Mouse (Mus musculus) heart, embryonic 16.5 days (tissue): ENCODE data around the gene Vsir. TPM values are rescaled to one million over a fixed set of nuclear protein-coding genes. Genes with fewer than 3 reads are reported as not detected.

Source experiments
- ATAC-seq: fragments of 200-750 bp; cut with Nextera tagmentation; replicated peaks from 2 replicates; pipeline ENCODE4 v1.8.0; 2017; ENCODE audit warnings: moderate number of reproducible peaks; ENCODE audit not compliant: insufficient read depth, low FRiP score; ENCODE audit errors: extremely low read depth
- H3K27ac ChIP-seq: fragments of 300-500 bp; sonication (generic); 2 replicates; pipeline ENCODE4 v1.5.1; 2014; ENCODE audit warnings: mild to moderate bottlenecking, low read length, control low read depth, moderate library complexity
- H3K27me3 ChIP-seq: fragments of 300-500 bp; sonication (generic); 2 replicates; pipeline ENCODE4 v1.6.1; 2014; ENCODE audit warnings: low read length, mixed read lengths; ENCODE audit not compliant: control insufficient read depth, insufficient read depth
- H3K36me3 ChIP-seq: fragments of 300-500 bp; sonication (generic); 2 replicates; pipeline ENCODE4 v1.6.1; 2014; ENCODE audit not compliant: control insufficient read depth, insufficient read depth
- H3K4me1 ChIP-seq: fragments of 300-500 bp; sonication (generic); 2 replicates; pipeline ENCODE4 v1.6.1; 2014; ENCODE audit warnings: low read length, mixed read lengths; ENCODE audit not compliant: control insufficient read depth, insufficient read depth
- H3K4me2 ChIP-seq: fragments of 300-500 bp; sonication (generic); 2 replicates; pipeline ENCODE4 v1.6.1; 2014; ENCODE audit warnings: low read depth, mild to moderate bottlenecking, control low read depth, low read length
- H3K4me3 ChIP-seq: fragments of 300-500 bp; sonication (generic); 2 replicates; pipeline ENCODE4 v1.5.1; 2014; ENCODE audit warnings: mild to moderate bottlenecking, control low read depth, low read length
- H3K9ac ChIP-seq: fragments of 300-500 bp; sonication (generic); 2 replicates; pipeline ENCODE4 v1.6.1; 2014; ENCODE audit warnings: low read length, control low read depth
- H3K9me3 ChIP-seq: fragments of 300-500 bp; sonication (generic); replicated peaks from 2 replicates; pipeline ENCODE4 v1.6.1; 2016; ENCODE audit warnings: low read length; ENCODE audit not compliant: control insufficient read depth
- WGBS: fragments of 180-500 bp; shearing (Covaris S2); extraction: QIAGEN DNeasy Blood & Tissue Kit; methylation state at CpG from one replicate; pipeline ENCODE4 v1.1.7; 2014; 5-methylcytosine and 5-hydroxymethylcytosine counted together
- polyA plus RNA-seq: library from polyadenylated mRNA; unstranded; fragments of >200 nt; fragmentation: Nextera tagmentation; extraction: Ambion mirVana; gene quantifications from 2 replicates; pipeline ENCODE4 v1.2.1, GENCODE M21; 2015

Gene Vsir
- polyA plus RNA-seq, 1 experiment from 2014 or later: 3.3 TPM

DNA sequence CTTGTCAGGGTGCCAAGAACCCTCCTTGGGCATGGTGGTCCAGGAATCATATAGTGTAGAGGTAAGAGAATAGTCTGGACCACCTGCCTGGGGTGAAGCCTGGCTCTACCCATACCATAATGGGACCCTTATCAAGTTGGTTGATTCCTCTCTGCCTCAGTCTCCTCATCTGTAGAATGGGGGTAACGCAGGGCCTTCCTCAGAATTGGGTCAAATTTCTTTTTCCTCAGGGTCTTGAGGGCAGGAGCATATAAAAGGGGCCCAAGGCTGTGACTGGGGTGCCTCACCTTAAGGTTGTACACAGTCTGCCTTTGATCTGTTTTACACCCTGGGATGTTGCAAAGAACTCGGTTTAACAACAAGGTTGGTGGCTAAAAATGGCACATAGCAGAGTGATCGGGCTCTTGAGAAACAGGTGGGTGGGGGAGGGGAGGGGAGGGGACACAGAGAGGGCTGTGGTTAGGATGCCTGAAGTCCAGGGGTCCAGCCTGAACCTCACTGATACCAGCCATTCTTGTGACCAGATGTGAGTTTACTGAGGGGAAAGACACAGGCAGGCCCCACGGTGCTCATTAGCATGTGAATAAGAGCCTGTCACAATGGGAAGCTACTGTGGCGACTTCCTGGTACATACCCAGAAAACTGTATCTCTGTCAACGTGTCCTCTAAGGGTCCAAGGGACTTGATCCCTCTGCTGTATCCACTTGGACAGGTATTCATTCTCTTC, 43.7 kb downstream of the Vsir start:
- no peak for ATAC-seq
- Histone ChIP-seq H3K27me3 (no peaks in the 10 kb centered on the region), H3K4me1 (peaks cover 21% of the 10 kb centered on the region), H3K9me3 (no peaks in the 10 kb centered on the region; the same call in 1 of the 2 replicates), H3K36me3 (no peaks in the 10 kb centered on the region), H3K4me3 (no peak overlapping the region), H3K27ac (peak overlapping the region; percentile 58; the same call in 1 of the 2 replicates), H3K9ac (no peak overlapping the region), H3K4me2 (no peak overlapping the region)
- WGBS: 45% methylated on average over 6 of the region's 6 CpGs

DNA sequence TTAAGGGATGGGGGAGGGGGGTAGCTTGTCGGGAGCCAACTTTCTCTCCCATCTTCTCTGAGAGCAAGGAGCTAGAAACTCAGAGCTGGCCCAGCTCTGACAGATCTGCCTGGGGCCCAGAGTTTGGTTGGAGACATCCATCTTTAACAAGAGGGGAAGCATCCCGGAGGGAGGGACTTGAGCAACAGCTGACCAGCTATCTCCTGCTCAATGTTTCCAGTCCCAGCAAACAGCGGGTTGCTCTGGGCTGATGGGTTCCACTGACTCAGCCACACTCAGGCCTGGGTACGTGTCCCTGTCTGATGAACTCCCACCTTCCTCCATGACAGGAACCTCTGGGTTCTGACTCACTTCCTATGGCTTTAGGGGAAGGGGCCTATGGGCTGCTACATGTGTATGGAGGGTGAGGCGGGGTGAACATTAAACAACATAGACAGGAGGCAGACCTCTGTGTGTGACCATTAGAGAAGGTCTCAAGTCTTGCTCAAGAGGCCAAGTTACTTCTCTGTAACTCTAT, 44.3 kb downstream of the Vsir start:
- no peaks in the 10 kb centered on the region; the same call in 1 of the 2 replicates for H3K9me3 ChIP-seq
- no peak overlapping the region for H3K4me2 ChIP-seq
- 69% methylated on average over 5 of the region's 5 CpGs for WGBS
- ATAC-seq: no peak
- H3K4me1 ChIP-seq: peaks cover 21% of the 10 kb centered on the region
- H3K27me3 ChIP-seq: no peaks in the 10 kb centered on the region
- H3K36me3 ChIP-seq: no peaks in the 10 kb centered on the region
- no peak overlapping the region for H3K9ac ChIP-seq
- H3K27ac ChIP-seq: no peak overlapping the region
- H3K4me3 ChIP-seq: no peak overlapping the region

DNA sequence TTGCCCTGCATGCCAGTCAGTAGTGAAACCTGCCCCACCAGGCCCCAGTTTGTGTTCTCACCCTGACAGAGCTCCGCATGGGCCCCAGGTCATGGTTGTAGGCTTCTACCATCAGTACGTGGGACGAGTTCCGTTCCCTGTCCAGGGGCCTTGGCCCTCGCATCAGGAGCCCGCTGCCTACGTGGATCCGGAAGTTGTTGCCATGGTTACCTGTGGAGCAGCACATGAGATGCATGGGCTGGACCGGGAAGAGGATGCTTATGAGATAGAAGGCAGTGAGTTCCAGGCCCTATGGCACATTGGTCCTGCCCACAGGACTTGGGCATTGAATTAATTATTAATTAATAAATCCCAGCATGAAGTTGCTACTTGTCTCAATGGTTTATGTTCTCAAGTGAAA, 45.0 kb downstream of the Vsir start:
- Histone ChIP-seq H3K4me2 (no peak overlapping the region), H3K27me3 (no peaks in the 10 kb centered on the region), H3K9me3 (no peaks in the 10 kb centered on the region; the same call in 1 of the 2 replicates), H3K4me3 (no peak overlapping the region), H3K27ac (no peak overlapping the region), H3K4me1 (peaks cover 21% of the 10 kb centered on the region), H3K36me3 (no peaks in the 10 kb centered on the region), H3K9ac (no peak overlapping the region)
- 89% methylated on average over 9 of the region's 9 CpGs for WGBS
- ATAC-seq: no peak

DNA sequence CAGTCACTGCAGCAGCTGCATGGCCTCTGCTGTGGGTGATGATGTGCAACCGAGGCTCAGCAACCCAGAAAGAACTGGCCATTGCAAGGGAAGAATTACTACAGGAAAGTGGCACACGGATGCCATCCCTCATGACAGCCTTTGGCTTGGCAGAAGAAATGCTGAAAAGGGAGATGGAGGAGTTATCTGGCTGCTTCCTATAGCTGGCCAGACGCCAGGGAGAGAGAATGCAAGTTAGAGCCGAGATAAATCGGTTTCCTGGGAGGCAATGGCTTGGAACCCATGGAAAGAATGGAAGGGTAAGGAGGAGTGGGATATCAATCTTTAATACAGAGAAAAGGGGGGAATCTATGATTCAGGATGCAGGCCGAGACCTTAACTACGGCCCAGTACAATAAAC, 48.3 kb downstream of the Vsir start:
- no peaks in the 10 kb centered on the region for H3K36me3 ChIP-seq
- H3K9ac ChIP-seq: no peak overlapping the region
- H3K9me3 ChIP-seq: no peaks in the 10 kb centered on the region
- no peak overlapping the region for H3K4me3 ChIP-seq
- ATAC-seq: no peak
- H3K4me1 ChIP-seq: peaks cover 8% of the 10 kb centered on the region
- no peak overlapping the region for H3K4me2 ChIP-seq
- no peaks in the 10 kb centered on the region for H3K27me3 ChIP-seq
- no peak overlapping the region for H3K27ac ChIP-seq
- WGBS: 46% methylated on average over 7 of the region's 7 CpGs

DNA sequence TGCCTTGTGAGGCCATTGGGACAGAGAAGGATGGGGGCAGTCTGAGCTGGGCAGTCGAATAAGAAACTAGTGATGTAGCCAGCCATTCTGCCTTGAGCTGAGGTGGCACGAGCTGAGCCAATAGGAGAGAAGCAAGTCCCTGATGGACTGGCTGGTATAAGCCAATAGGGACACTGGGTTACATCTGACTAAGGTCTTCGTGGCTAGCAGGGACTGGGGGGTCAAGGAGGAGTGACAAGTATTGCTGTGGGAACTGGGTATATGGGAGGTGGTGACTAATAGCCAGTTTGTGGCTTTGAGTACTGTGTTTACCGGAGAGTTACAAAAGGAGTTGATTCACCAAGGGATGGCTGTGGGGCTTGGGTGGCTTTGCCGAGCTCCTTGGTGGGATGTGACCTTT, 49.0 kb downstream of the Vsir start:
- no peak overlapping the region for H3K4me2 ChIP-seq
- H3K9me3 ChIP-seq: no peaks in the 10 kb centered on the region
- H3K4me3 ChIP-seq: no peak overlapping the region
- no peaks in the 10 kb centered on the region for H3K36me3 ChIP-seq
- H3K4me1 ChIP-seq: peaks cover 2% of the 10 kb centered on the region; the same call in 1 of the 2 replicates
- 66% methylated on average over 5 of the region's 5 CpGs for WGBS
- no peak for ATAC-seq
- no peak overlapping the region for H3K9ac ChIP-seq
- no peak overlapping the region for H3K27ac ChIP-seq
- no peaks in the 10 kb centered on the region for H3K27me3 ChIP-seq

DNA sequence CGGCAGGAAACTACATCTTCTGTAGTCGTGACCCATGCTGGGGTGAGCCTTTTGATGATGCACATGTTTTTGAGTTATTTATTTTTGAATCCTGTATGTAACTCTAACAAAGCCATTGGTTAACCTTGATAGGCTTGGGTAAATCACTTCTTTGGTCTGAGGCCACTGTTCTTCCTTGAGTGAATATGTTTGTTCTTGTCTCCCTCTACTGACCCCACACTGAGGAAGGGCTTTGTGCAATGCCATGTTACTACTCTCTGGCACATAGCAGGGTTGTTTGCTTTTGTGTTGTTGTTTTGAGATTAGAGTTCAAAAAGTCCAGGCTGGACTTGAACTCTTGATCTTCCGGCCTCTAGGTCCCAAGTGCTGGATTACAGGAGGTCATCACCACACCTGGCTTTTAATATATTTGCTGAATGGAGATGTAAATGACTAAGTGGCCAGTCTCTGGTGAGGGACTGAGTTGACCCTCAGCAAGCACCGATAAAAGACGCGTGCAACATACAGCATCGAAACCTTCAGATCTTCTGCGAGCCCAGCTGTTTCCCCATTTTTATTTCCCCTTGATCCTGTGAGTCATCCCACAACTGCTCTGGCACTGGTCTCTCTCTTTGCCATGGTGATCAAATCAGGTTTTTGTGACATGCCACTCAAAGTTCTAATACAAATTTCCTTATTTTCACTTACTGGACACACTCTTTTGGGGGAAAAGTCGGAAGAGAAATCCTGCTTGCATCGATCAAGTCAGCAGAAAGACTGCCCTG, 51.6 kb downstream of the Vsir start:
- no peak overlapping the region for H3K27ac ChIP-seq
- whole genome bisulfite sequencing: 85% methylated on average over 10 of the region's 10 CpGs
- no peak overlapping the region for H3K9ac ChIP-seq
- no peaks in the 10 kb centered on the region for H3K36me3 ChIP-seq
- no peak overlapping the region for H3K4me3 ChIP-seq
- no peak for ATAC-seq
- no peak overlapping the region for H3K4me2 ChIP-seq
- H3K4me1 ChIP-seq: peaks cover 2% of the 10 kb centered on the region; the same call in 1 of the 2 replicates
- H3K9me3 ChIP-seq: no peaks in the 10 kb centered on the region
- no peaks in the 10 kb centered on the region; the same call in 1 of the 2 replicates for H3K27me3 ChIP-seq

DNA sequence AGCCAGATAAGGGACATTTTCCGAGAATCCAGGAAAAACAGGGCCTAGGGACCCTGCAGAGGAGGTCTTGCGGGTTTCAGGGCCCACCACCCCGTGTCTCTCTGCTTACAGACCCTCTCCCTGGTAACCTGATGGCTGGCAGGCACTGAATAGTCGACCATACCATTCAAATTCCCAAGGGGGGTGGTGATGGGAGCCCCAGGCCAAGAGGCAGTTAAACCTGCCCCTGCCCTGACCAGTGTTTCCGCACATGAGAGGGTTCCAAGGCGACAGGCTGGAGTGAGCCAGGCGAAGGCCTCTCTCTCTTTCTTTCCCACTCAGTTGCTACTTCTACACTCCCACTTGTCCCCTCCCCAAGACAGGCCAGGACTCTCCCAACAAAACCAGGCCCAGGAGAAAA, 52.8 kb downstream of the Vsir start, which contains the start of gene Gm17455:
Gene Gm17455, plus strand, starts transcription at position 278 of the 400 bp plus-strand sequence.
- Histone ChIP-seq H3K9ac (no peak within 1 kb of the TSS), H3K27me3 (no peaks in the 10 kb centered on the region; the same call in 1 of the 2 replicates), H3K4me2 (no peak within 1 kb of the TSS), H3K27ac (no peak within 1 kb of the TSS), H3K36me3 (no peaks in the 10 kb centered on the region), H3K4me1 (peaks cover 2% of the 10 kb centered on the region; the same call in 1 of the 2 replicates), H3K4me3 (no peak within 1 kb of the TSS), H3K9me3 (no peaks in the 10 kb centered on the region)
- ATAC-seq: no peak
- WGBS: 62% methylated on average over 7 of the region's 7 CpGs

DNA sequence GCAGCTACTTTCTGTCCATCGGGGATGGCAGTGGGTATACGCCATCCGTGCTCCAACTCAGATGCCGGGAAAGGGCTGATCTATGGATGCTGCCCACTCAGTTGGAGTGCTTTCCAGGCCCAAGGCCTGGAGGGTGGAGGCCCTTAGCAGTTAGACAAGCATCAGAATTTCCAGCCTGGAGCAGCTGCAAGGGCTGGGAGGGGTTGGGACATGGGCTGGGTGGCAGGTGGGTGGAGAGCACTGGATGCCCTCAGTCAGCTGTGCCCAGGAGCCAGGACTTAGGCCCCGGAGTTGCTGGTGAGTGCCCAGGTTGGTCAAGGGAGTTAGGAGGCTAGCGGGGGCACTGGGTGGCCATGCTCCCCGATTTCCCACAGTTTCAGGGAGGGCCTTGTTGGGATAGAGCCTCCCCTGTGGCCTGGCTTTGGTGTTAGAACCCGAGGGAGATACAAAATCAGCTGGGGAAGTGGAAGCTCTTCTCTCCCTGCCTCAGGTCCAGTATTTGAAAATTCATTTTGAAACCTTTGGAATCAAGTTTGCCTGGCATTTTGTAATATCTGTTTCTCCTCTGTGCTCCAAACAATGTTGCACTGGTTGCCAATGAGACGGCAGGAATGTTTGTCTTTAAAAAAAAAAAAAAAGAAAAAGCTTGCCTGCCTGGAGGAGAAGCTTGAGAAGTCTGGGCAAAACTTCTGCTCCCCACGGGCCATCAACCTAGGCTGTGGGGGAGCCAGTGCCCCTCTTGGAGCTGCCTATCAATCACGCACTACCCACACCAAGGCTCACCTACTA, 54.0 kb downstream of the Vsir start:
- Histone ChIP-seq H3K36me3 (no peaks in the 10 kb centered on the region), H3K9ac (no peak overlapping the region), H3K4me3 (no peak overlapping the region), H3K9me3 (no peaks in the 10 kb centered on the region), H3K27ac (no peak overlapping the region), H3K4me2 (no peak overlapping the region), H3K27me3 (no peaks in the 10 kb centered on the region; the same call in 1 of the 2 replicates), H3K4me1 (0 out of 2 replicates have a peak, but pooled peaks cover 4% of the 10 kb centered on the region)
- WGBS: 79% methylated on average over 11 of the region's 11 CpGs
- ATAC-seq: no peak
